Mouse (Mus musculus) limb, embryonic 10.5 days (tissue): ENCODE measurements around the gene Mtor. TPM values are rescaled to one million over a fixed set of nuclear protein-coding genes. Genes with fewer than 3 reads are reported as not detected.
A peak's percentile ranks its signal among the peaks of the same experiment; 100 is the strongest.

Experiments used
- DNase-seq: peaks from one replicate; pipeline ENCODE4 v3.0.0-alpha.2; 2017; ENCODE audit warnings: low spot score
- H3K27ac ChIP-seq: fragments of 300-500 bp; sonication (generic); 2 replicates; pipeline ENCODE4 v1.5.1; 2016; ENCODE audit warnings: mild to moderate bottlenecking
- H3K27me3 ChIP-seq: fragments of 300-500 bp; sonication (generic); 2 replicates; pipeline ENCODE4 v1.6.1; 2016; ENCODE audit warnings: low read depth, mild to moderate bottlenecking; ENCODE audit not compliant: poor library complexity, severe bottlenecking
- H3K36me3 ChIP-seq: fragments of 300-500 bp; sonication (generic); 2 replicates; pipeline ENCODE4 v1.6.1; 2016; ENCODE audit warnings: mild to moderate bottlenecking, moderate library complexity
- H3K4me1 ChIP-seq: fragments of 300-500 bp; sonication (generic); 2 replicates; pipeline ENCODE4 v1.6.1; 2016
- H3K4me3 ChIP-seq: fragments of 300-500 bp; sonication (generic); 2 replicates; pipeline ENCODE4 v1.5.1; 2016; ENCODE audit warnings: mild to moderate bottlenecking, moderate library complexity
- H3K9me3 ChIP-seq: fragments of 300-500 bp; sonication (generic); replicated peaks from 2 replicates; pipeline ENCODE4 v1.6.1; 2016; ENCODE audit warnings: mild to moderate bottlenecking
- WGBS: fragments of 180-500 bp; shearing (Covaris S2); methylation state at CpG from one replicate; pipeline ENCODE4 v1.1.7; 2016; 5-methylcytosine and 5-hydroxymethylcytosine counted together
- polyA plus RNA-seq: library from polyadenylated mRNA; unstranded; fragments of >200 nt; fragmentation: Nextera tagmentation; extraction: Ambion mirVana; gene quantifications from 2 replicates; pipeline ENCODE4 v1.2.1, GENCODE M21; 2016

The Mtor gene
- polyA plus RNA-seq, 1 experiment from 2014 or later, result 22.3 TPM

- Histone ChIP-seq H3K27me3 (no peaks in the 10 kb centered on the region), H3K36me3 (peaks cover 19% of the 10 kb centered on the region), H3K4me3 (no peak overlapping the region), H3K9me3 (no peaks in the 10 kb centered on the region), H3K4me1 (peaks cover 64% of the 10 kb centered on the region), H3K27ac (no peak overlapping the region)
- WGBS, result 26% methylated on average over 6 of the region's 6 CpGs
- peak; percentile 92 for DNase-seq
Observed at GRCm38 (mm10) chr4:148429686-148430085, 18.7 kb upstream of the Mtor start.

GRCm38 (mm10) chr4:148430880-148431519, 17.4 kb upstream of the Mtor start:
- peaks cover 32% of the 10 kb centered on the region for H3K36me3 ChIP-seq
- no peak for DNase-seq
- H3K27ac ChIP-seq, result 0 out of 2 replicates have a peak overlapping the region, but pooled peaks have one; percentile 11
- H3K27me3 ChIP-seq, result no peaks in the 10 kb centered on the region
- H3K4me3 ChIP-seq, result no peak overlapping the region
- 83% methylated on average over 11 of the region's 11 CpGs for WGBS
- peaks cover 64% of the 10 kb centered on the region for H3K4me1 ChIP-seq
- no peaks in the 10 kb centered on the region for H3K9me3 ChIP-seq

- H3K27me3 ChIP-seq, result no peaks in the 10 kb centered on the region
- no peaks in the 10 kb centered on the region for H3K9me3 ChIP-seq
- DNase-seq, result no peak
- H3K36me3 ChIP-seq, result peaks cover 37% of the 10 kb centered on the region
- no peak overlapping the region for H3K4me3 ChIP-seq
- H3K4me1 ChIP-seq, result peaks cover 52% of the 10 kb centered on the region
- no peak overlapping the region for H3K27ac ChIP-seq
- 85% methylated on average over 4 of the region's 4 CpGs for WGBS
Observed at GRCm38 (mm10) chr4:148432488-148432887, 15.9 kb upstream of the Mtor start.

- Histone ChIP-seq H3K36me3 (peaks cover 37% of the 10 kb centered on the region), H3K9me3 (no peaks in the 10 kb centered on the region), H3K27ac (no peak overlapping the region), H3K4me3 (no peak overlapping the region), H3K4me1 (peaks cover 43% of the 10 kb centered on the region), H3K27me3 (no peaks in the 10 kb centered on the region)
- 78% methylated on average over 18 of the region's 18 CpGs for WGBS
- DNase-seq, result no peak
Observed at GRCm38 (mm10) chr4:148433336-148433735, 15.1 kb upstream of the Mtor start.

- WGBS, result 73% methylated on average over 5 of the region's 5 CpGs
- Histone ChIP-seq H3K9me3 (no peaks in the 10 kb centered on the region), H3K36me3 (peaks cover 37% of the 10 kb centered on the region), H3K27ac (no peak overlapping the region), H3K4me1 (peaks cover 41% of the 10 kb centered on the region), H3K4me3 (no peak overlapping the region), H3K27me3 (no peaks in the 10 kb centered on the region)
- DNase-seq, result no peak
Observed at GRCm38 (mm10) chr4:148433813-148434212, 14.6 kb upstream of the Mtor start.

- DNase-seq, result no peak
- Histone ChIP-seq H3K27ac (no peak overlapping the region), H3K27me3 (no peaks in the 10 kb centered on the region), H3K9me3 (no peaks in the 10 kb centered on the region), H3K4me1 (peaks cover 36% of the 10 kb centered on the region), H3K4me3 (no peak overlapping the region), H3K36me3 (peaks cover 41% of the 10 kb centered on the region)
- 91% methylated on average over 4 of the region's 4 CpGs for WGBS
Observed at GRCm38 (mm10) chr4:148434554-148434953, 13.9 kb upstream of the Mtor start.

- Histone ChIP-seq H3K4me1 (peaks cover 30% of the 10 kb centered on the region), H3K27ac (no peak overlapping the region), H3K27me3 (no peaks in the 10 kb centered on the region), H3K36me3 (peaks cover 46% of the 10 kb centered on the region), H3K4me3 (no peak overlapping the region), H3K9me3 (no peaks in the 10 kb centered on the region)
- WGBS, result 94% methylated on average over 3 of the region's 3 CpGs
- no peak for DNase-seq
Observed at GRCm38 (mm10) chr4:148435106-148435505, 13.3 kb upstream of the Mtor start.

GRCm38 (mm10) chr4:148435657-148436330, 12.6 kb upstream of the Mtor start:
- no peak for DNase-seq
- Histone ChIP-seq H3K27me3 (no peaks in the 10 kb centered on the region), H3K9me3 (no peaks in the 10 kb centered on the region), H3K36me3 (peaks cover 53% of the 10 kb centered on the region), H3K4me3 (no peak overlapping the region), H3K27ac (no peak overlapping the region), H3K4me1 (peaks cover 24% of the 10 kb centered on the region)
- 75% methylated on average over 6 of the region's 6 CpGs for WGBS

GRCm38 (mm10) chr4:148441931-148442330, 6.5 kb upstream of the Mtor start:
- no peak overlapping the region for H3K27ac ChIP-seq
- no peaks in the 10 kb centered on the region for H3K27me3 ChIP-seq
- no peaks in the 10 kb centered on the region for H3K9me3 ChIP-seq
- no peak for DNase-seq
- H3K4me1 ChIP-seq, result peaks cover 18% of the 10 kb centered on the region
- peaks cover 25% of the 10 kb centered on the region for H3K36me3 ChIP-seq
- H3K4me3 ChIP-seq, result no peak overlapping the region
- 96% methylated on average over 5 of the region's 5 CpGs for WGBS

GRCm38 (mm10) chr4:148442598-148442997, 5.8 kb upstream of the Mtor start:
- Histone ChIP-seq H3K9me3 (no peaks in the 10 kb centered on the region), H3K27ac (no peak overlapping the region), H3K4me1 (peaks cover 19% of the 10 kb centered on the region), H3K4me3 (no peak overlapping the region), H3K27me3 (no peaks in the 10 kb centered on the region), H3K36me3 (peaks cover 25% of the 10 kb centered on the region)
- DNase-seq, result no peak
- WGBS, result 96% methylated on average over 7 of the region's 7 CpGs

- peak; percentile 95 for DNase-seq
- H3K36me3 ChIP-seq, result peaks cover 23% of the 10 kb centered on the region
- peak within 1 kb of the TSS; percentile 92 for H3K27ac ChIP-seq
- under 1% methylated on average over 46 of the region's 46 CpGs for WGBS
- H3K4me3 ChIP-seq, result peak within 1 kb of the TSS; percentile 92
- no peaks in the 10 kb centered on the region for H3K9me3 ChIP-seq
- peaks cover 32% of the 10 kb centered on the region for H3K4me1 ChIP-seq
- H3K27me3 ChIP-seq, result no peaks in the 10 kb centered on the region
Observed at GRCm38 (mm10) chr4:148444250-148444967, 4.0 kb upstream of the Mtor start, which contains the start of gene Ubiad1. Ubiad1 (minus strand) TSS chr4:148444771.

GRCm38 (mm10) chr4:148448853-148449245, 438 bp downstream of the Mtor start:
- WGBS, result under 1% methylated on average over 15 of the region's 15 CpGs
- Histone ChIP-seq H3K9me3 (no peaks in the 10 kb centered on the region), H3K4me3 (peak overlapping the region; percentile 93), H3K36me3 (peaks cover 19% of the 10 kb centered on the region), H3K4me1 (peaks cover 29% of the 10 kb centered on the region), H3K27ac (peak overlapping the region; percentile 86), H3K27me3 (no peaks in the 10 kb centered on the region)
- DNase-seq, result no peak

GRCm38 (mm10) chr4:148453707-148454106, 5.3 kb downstream of the Mtor start:
- 95% methylated on average over 11 of the region's 11 CpGs for WGBS

More at GRCm38 (mm10) chr4:148453707-148454106, 5.3 kb downstream of the Mtor start:
- H3K27ac ChIP-seq, result no peak overlapping the region
- no peak for DNase-seq
- peaks cover 10% of the 10 kb centered on the region for H3K4me1 ChIP-seq
- no peaks in the 10 kb centered on the region for H3K27me3 ChIP-seq
- no peak overlapping the region for H3K4me3 ChIP-seq
- no peaks in the 10 kb centered on the region for H3K9me3 ChIP-seq
- H3K36me3 ChIP-seq, result peaks cover 68% of the 10 kb centered on the region
